Mouse (Mus musculus): ENCODE results near the gene Vmn1r6. TPM values are rescaled to one million over a fixed set of nuclear protein-coding genes. Genes with fewer than 3 reads are reported as not detected.

The Vmn1r6 gene
- not detected for polyA plus RNA-seq (2017; shearing (Covaris generic))

GRCm38 (mm10) chr6:56996943-56997342, at the start of gene Vmn1r6:
Gene Vmn1r6, plus strand, starts transcription at chr6:56997243.

GRCm38 (mm10) chr6:56969973-56970372, 27.1 kb upstream of the Vmn1r6 start, which contains the start of gene Vmn1r5:
Gene Vmn1r5, plus strand, starts transcription at chr6:56970273.

GRCm38 (mm10) chr6:57025224-57025623, 28.2 kb downstream of the Vmn1r6 start, which contains the start of gene Vmn1r7:
Gene Vmn1r7, minus strand, starts transcription at chr6:57025324.

GRCm38 (mm10) chr6:57031984-57032383, 34.9 kb downstream of the Vmn1r6 start, which contains the start of gene Vmn1r8:
Gene Vmn1r8, plus strand, starts transcription at chr6:57032284.

Other genes starting within 250 kb of the Vmn1r6 start
- gene Kbtbd2, start 199.4 kb upstream of the Vmn1r6 start, polyA plus RNA-seq (2017; shearing (Covaris generic)): 158 TPM
- not detected for gene Fkbp9, start 165.2 kb upstream of the Vmn1r6 start, polyA plus RNA-seq (2017; shearing (Covaris generic))
- 90.0 TPM for gene Nt5c3, start 73.3 kb upstream of the Vmn1r6 start, polyA plus RNA-seq (2017; shearing (Covaris generic))
- gene Vmn1r4, start 73.2 kb upstream of the Vmn1r6 start, polyA plus RNA-seq (2017; shearing (Covaris generic)): not detected
- gene Vmn1r5, start 27.0 kb upstream of the Vmn1r6 start, polyA plus RNA-seq (2017; shearing (Covaris generic)): not detected
- gene Vmn1r7, start 28.1 kb downstream of the Vmn1r6 start, polyA plus RNA-seq (2017; shearing (Covaris generic)): not detected
- not detected for gene Vmn1r8, start 35.0 kb downstream of the Vmn1r6 start, polyA plus RNA-seq (2017; shearing (Covaris generic))
- not detected for gene Vmn1r9, start 69.5 kb downstream of the Vmn1r6 start, polyA plus RNA-seq (2017; shearing (Covaris generic))
- not detected for gene Vmn1r10, start 112.2 kb downstream of the Vmn1r6 start, polyA plus RNA-seq (2017; shearing (Covaris generic))
- not detected for gene Vmn1r11, start 136.2 kb downstream of the Vmn1r6 start, polyA plus RNA-seq (2017; shearing (Covaris generic))
- gene Vmn1r12, start 159.7 kb downstream of the Vmn1r6 start, polyA plus RNA-seq (2017; shearing (Covaris generic)): 0.07 TPM
- gene Vmn1r13, start 206.0 kb downstream of the Vmn1r6 start, polyA plus RNA-seq (2017; shearing (Covaris generic)): 0.39 TPM
- gene Vmn1r14, start 234.4 kb downstream of the Vmn1r6 start, polyA plus RNA-seq (2017; shearing (Covaris generic)): not detected